Mouse (Mus musculus): Measurements from ENCODE around the gene Prkd2. TPM values are rescaled to one million over a fixed set of nuclear protein-coding genes. Genes with fewer than 3 reads are reported as not detected.

Gene Prkd2
- polyA plus RNA-seq, 1 experiment, result 5.5 TPM

DNA sequence AGATGAGACGGTGACA lies 32.4 kb downstream of the Prkd2 start, which contains the start of gene Dact3:
TSS of gene Dact3 (plus strand) at position 8 of the 16 bp plus-strand sequence.
- Histone ChIP-seq H3ac (ENCODE audit: control insufficient read depth, insufficient read length, low read depth) (peak within 1 kb of the TSS; percentile 76), H3K27me3 (ENCODE audit: control insufficient read depth, insufficient read depth, insufficient read length) (no peaks in the 10 kb centered on the region), H3K36me3 (ENCODE audit: control insufficient read depth, insufficient read depth) (no peaks in the 10 kb centered on the region), H3K4me3 (ENCODE audit: insufficient read depth, poor library complexity, severe bottlenecking) (peak within 1 kb of the TSS; percentile 29), H3K79me2 (ENCODE audit: control insufficient read depth, insufficient read depth) (no peaks in the 10 kb centered on the region), H3K79me3 (ENCODE audit: low read depth) (no peaks in the 10 kb centered on the region)
- TF ChIP-seq CTCF (IDR thresholded peaks at IDR 0.05; ENCODE audit: control insufficient read depth, insufficient read depth, insufficient read length) (no peak), MYOG (IDR thresholded peaks at IDR 0.05; ENCODE audit: control insufficient read depth, extremely low read depth, insufficient read length) (no peak)

DNA sequence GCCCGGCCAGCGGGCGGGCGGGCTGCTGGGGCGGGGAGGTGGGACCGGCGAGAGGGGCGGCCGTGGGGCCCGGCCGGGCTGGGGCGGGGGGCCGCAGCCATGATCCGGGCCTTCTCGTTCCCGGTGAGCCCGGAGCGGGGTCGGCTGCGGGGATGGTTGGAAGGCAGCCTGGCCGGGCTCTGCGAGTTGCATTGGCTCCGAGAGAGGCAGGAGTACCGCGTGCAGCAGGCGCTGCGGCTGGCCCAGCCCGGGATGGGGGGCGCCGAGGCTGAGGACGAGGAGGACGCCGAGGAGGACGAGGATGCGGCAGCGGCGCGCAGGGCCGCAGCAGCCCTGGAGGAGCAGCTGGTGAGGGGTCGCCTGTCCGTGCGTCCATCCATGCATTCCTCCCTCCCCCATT lies 32.6 kb downstream of the Prkd2 start:
- no peaks in the 10 kb centered on the region for H3K36me3 ChIP-seq (ENCODE audit: control insufficient read depth, insufficient read depth)
- peak overlapping the region; percentile 29 for H3K4me3 ChIP-seq (ENCODE audit: insufficient read depth, poor library complexity, severe bottlenecking)
- no peaks in the 10 kb centered on the region for H3K79me2 ChIP-seq (ENCODE audit: control insufficient read depth, insufficient read depth)
- TF ChIP-seq USF1 (IDR thresholded peaks at IDR 0.05; ENCODE audit: low read depth) (no peak), CEBPB (IDR thresholded peaks at IDR 0.05; ENCODE audit: low read depth) (no peak), FOSL1 (IDR thresholded peaks at IDR 0.05; ENCODE audit: insufficient read depth, low read length, poor library complexity, severe bottlenecking) (no peak), MYOD1 (IDR thresholded peaks at IDR 0.05; ENCODE audit: control insufficient read depth, insufficient read length, low read depth) (no peak), CTCF (IDR thresholded peaks at IDR 0.05; ENCODE audit: control insufficient read depth, insufficient read depth, insufficient read length) (no peak), MAX (IDR thresholded peaks at IDR 0.05) (no peak), MYOG (IDR thresholded peaks at IDR 0.05; ENCODE audit: control insufficient read depth, extremely low read depth, insufficient read length) (no peak)
- peak overlapping the region; percentile 76 for H3ac ChIP-seq (ENCODE audit: control insufficient read depth, insufficient read length, low read depth)
- H3K79me3 ChIP-seq (ENCODE audit: low read depth), result no peaks in the 10 kb centered on the region
- no peaks in the 10 kb centered on the region for H3K27me3 ChIP-seq (ENCODE audit: control insufficient read depth, insufficient read depth, insufficient read length)

DNA sequence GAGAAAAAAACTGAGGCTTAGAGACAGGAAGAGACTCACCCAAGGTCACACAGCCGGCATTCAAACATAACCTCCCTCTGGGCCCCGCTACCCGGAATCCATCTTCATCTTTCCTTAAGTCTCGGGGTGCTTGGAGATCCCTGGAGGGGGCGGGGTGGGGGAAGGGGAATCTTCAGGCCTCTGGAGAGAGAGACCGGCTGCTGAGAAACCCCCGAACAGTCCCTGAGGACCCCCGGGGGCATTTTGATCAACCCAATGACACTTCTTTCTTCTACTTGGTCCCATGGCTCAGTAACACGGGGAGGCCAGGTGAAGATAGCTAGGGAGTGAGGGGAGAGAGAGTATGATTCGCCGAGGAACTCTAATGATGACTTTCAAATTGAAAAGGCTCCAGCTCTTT lies 33.3 kb downstream of the Prkd2 start:
- Histone ChIP-seq H3K36me3 (ENCODE audit: control insufficient read depth, insufficient read depth) (no peaks in the 10 kb centered on the region), H3K79me3 (ENCODE audit: low read depth) (no peaks in the 10 kb centered on the region), H3K27me3 (ENCODE audit: control insufficient read depth, insufficient read depth, insufficient read length) (no peaks in the 10 kb centered on the region), H3ac (ENCODE audit: control insufficient read depth, insufficient read length, low read depth) (no peak overlapping the region), H3K4me3 (ENCODE audit: insufficient read depth, poor library complexity, severe bottlenecking) (no peak overlapping the region), H3K79me2 (ENCODE audit: control insufficient read depth, insufficient read depth) (no peaks in the 10 kb centered on the region)
- TF ChIP-seq MYOD1 (IDR thresholded peaks at IDR 0.05; ENCODE audit: control insufficient read depth, insufficient read length, low read depth), result no peak
- no peak for TF ChIP-seq CTCF (IDR thresholded peaks at IDR 0.05; ENCODE audit: control insufficient read depth, insufficient read depth, insufficient read length)
- TF ChIP-seq USF1 (IDR thresholded peaks at IDR 0.05; ENCODE audit: low read depth), result no peak
- TF ChIP-seq CEBPB (IDR thresholded peaks at IDR 0.05; ENCODE audit: low read depth), result no peak
- TF ChIP-seq FOSL1 (IDR thresholded peaks at IDR 0.05; ENCODE audit: insufficient read depth, low read length, poor library complexity, severe bottlenecking), result no peak
- no peak for TF ChIP-seq MYOG (IDR thresholded peaks at IDR 0.05; ENCODE audit: control insufficient read depth, extremely low read depth, insufficient read length)
- no peak for TF ChIP-seq MAX (IDR thresholded peaks at IDR 0.05)

DNA sequence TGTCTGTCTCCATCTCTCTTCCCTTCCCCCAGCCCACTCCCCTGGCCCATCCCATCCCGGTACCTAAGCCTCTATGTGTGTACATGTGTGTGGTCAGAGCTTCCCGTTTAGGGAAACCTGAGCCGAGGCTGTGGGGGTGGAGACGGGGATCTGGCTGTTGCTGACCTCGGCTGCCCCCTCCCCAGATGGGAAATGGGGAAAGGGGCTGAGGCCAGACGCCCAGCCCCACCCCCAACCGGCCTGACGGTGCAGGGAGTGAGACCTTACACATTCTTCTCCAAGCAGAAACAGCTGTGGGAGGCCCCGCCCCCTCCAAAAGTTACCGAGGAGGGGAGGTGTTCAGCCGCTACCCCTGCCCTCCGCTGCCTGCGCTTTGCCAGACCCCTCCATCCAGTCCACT lies 33.9 kb downstream of the Prkd2 start:
- Histone ChIP-seq H3ac (ENCODE audit: control insufficient read depth, insufficient read length, low read depth) (no peak overlapping the region), H3K79me3 (ENCODE audit: low read depth) (no peaks in the 10 kb centered on the region), H3K79me2 (ENCODE audit: control insufficient read depth, insufficient read depth) (no peaks in the 10 kb centered on the region), H3K27me3 (ENCODE audit: control insufficient read depth, insufficient read depth, insufficient read length) (no peaks in the 10 kb centered on the region), H3K36me3 (ENCODE audit: control insufficient read depth, insufficient read depth) (no peaks in the 10 kb centered on the region), H3K4me3 (ENCODE audit: insufficient read depth, poor library complexity, severe bottlenecking) (no peak overlapping the region)
- TF ChIP-seq CEBPB (IDR thresholded peaks at IDR 0.05; ENCODE audit: low read depth), result no peak
- no peak for TF ChIP-seq CTCF (IDR thresholded peaks at IDR 0.05; ENCODE audit: control insufficient read depth, insufficient read depth, insufficient read length)
- no peak for TF ChIP-seq USF1 (IDR thresholded peaks at IDR 0.05; ENCODE audit: low read depth)
- no peak for TF ChIP-seq MAX (IDR thresholded peaks at IDR 0.05)
- no peak for TF ChIP-seq FOSL1 (IDR thresholded peaks at IDR 0.05; ENCODE audit: insufficient read depth, low read length, poor library complexity, severe bottlenecking)
- no peak for TF ChIP-seq MYOD1 (IDR thresholded peaks at IDR 0.05; ENCODE audit: control insufficient read depth, insufficient read length, low read depth)
- no peak for TF ChIP-seq MYOG (IDR thresholded peaks at IDR 0.05; ENCODE audit: control insufficient read depth, extremely low read depth, insufficient read length)

DNA sequence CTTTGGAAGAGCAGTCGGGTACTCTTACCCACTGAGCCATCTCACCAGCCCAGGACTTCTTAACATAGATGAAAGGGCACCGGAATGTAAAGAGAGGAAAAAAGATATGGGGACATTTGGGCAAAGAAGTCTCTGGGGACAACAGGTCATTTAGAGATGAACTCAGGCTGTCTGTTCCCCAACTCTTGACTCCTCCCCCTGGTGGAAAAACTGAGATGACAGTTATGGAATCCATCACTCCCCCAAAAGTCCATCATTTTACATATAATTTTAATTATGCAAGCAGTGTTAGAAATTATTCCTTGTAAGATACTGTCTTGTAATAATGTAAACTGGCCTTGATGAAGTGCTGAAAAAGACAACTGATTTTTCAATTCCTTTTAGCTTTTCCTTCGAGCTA lies 35.0 kb downstream of the Prkd2 start:
- no peaks in the 10 kb centered on the region for H3K79me2 ChIP-seq (ENCODE audit: control insufficient read depth, insufficient read depth)
- no peak overlapping the region for H3K4me3 ChIP-seq (ENCODE audit: insufficient read depth, poor library complexity, severe bottlenecking)
- no peaks in the 10 kb centered on the region for H3K36me3 ChIP-seq (ENCODE audit: control insufficient read depth, insufficient read depth)
- no peaks in the 10 kb centered on the region for H3K27me3 ChIP-seq (ENCODE audit: control insufficient read depth, insufficient read depth, insufficient read length)
- TF ChIP-seq MYOD1 (IDR thresholded peaks at IDR 0.05; ENCODE audit: control insufficient read depth, insufficient read length, low read depth) (no peak), FOSL1 (IDR thresholded peaks at IDR 0.05; ENCODE audit: insufficient read depth, low read length, poor library complexity, severe bottlenecking) (no peak), CEBPB (IDR thresholded peaks at IDR 0.05; ENCODE audit: low read depth) (no peak), MAX (IDR thresholded peaks at IDR 0.05) (no peak), MYOG (IDR thresholded peaks at IDR 0.05; ENCODE audit: control insufficient read depth, extremely low read depth, insufficient read length) (no peak), USF1 (IDR thresholded peaks at IDR 0.05; ENCODE audit: low read depth) (no peak), CTCF (IDR thresholded peaks at IDR 0.05; ENCODE audit: control insufficient read depth, insufficient read depth, insufficient read length) (no peak)
- H3K79me3 ChIP-seq (ENCODE audit: low read depth), result no peaks in the 10 kb centered on the region
- H3ac ChIP-seq (ENCODE audit: control insufficient read depth, insufficient read length, low read depth), result no peak overlapping the region

DNA sequence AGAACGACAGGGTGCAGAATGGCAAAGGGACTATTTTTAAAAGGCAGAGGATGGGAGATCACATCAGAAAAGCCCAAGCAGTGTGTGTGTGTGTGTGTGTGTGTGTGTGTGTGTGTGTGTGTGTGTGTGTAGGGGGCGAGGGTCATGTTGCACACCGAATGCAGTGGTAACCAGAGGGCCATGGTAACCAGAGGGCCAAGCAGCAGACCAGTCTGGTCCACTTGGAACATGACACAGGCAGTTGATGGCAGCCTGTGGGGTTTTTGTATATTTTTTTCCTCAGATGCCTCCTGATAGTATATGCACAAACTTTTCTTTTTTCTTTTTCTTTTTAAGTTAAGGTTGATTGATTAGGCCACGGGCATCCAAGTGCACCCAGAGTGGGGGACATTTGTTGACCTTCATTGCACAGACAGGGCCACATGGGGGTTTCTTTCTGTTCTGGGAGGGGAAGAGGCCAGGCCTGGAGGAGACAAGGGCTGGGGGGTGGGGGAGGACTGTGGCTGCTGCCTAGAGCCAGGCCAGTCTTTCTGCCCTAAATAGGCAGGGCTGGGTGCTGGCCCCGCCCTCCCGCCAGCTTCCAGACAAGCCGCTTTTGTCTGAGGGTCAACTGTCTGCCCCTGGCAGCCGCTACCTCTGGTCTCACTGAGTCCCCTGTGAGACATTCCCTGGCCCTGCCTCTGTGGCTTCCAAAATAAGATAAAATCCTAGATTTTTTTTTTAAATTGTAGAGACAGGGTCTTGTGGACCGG lies 37.3 kb downstream of the Prkd2 start:
- Histone ChIP-seq H3ac (ENCODE audit: control insufficient read depth, insufficient read length, low read depth) (no peak overlapping the region), H3K27me3 (ENCODE audit: control insufficient read depth, insufficient read depth, insufficient read length) (no peaks in the 10 kb centered on the region), H3K79me2 (ENCODE audit: control insufficient read depth, insufficient read depth) (no peaks in the 10 kb centered on the region), H3K4me3 (ENCODE audit: insufficient read depth, poor library complexity, severe bottlenecking) (no peak overlapping the region), H3K36me3 (ENCODE audit: control insufficient read depth, insufficient read depth) (no peaks in the 10 kb centered on the region), H3K79me3 (ENCODE audit: low read depth) (no peaks in the 10 kb centered on the region)
- TF ChIP-seq MYOG (IDR thresholded peaks at IDR 0.05; ENCODE audit: control insufficient read depth, extremely low read depth, insufficient read length) (no peak), CEBPB (IDR thresholded peaks at IDR 0.05; ENCODE audit: low read depth) (no peak), CTCF (IDR thresholded peaks at IDR 0.05; ENCODE audit: control insufficient read depth, insufficient read depth, insufficient read length) (no peak), FOSL1 (IDR thresholded peaks at IDR 0.05; ENCODE audit: insufficient read depth, low read length, poor library complexity, severe bottlenecking) (no peak), MYOD1 (IDR thresholded peaks at IDR 0.05; ENCODE audit: control insufficient read depth, insufficient read length, low read depth) (no peak), MAX (IDR thresholded peaks at IDR 0.05) (no peak), USF1 (IDR thresholded peaks at IDR 0.05; ENCODE audit: low read depth) (no peak)

Data from C2C12 (cell line).